Mouse (Mus musculus) spleen, adult 2 months (tissue): ENCODE data around the gene 1700016D06Rik.

Source experiments
- CTCF ChIP-seq: fragments of 200-500 bp; IDR thresholded peaks from 2 replicates; pipeline ENCODE4 v1.5.1; 2011; ENCODE audit warnings: mild to moderate bottlenecking, inconsistent platforms; ENCODE audit not compliant: insufficient read depth, insufficient read length, insufficient replicate concordance; ENCODE audit errors: extremely low read depth
- POLR2A ChIP-seq: fragments of 200-500 bp; IDR thresholded peaks from 2 replicates; pipeline ENCODE4 v1.6.1; 2011; ENCODE audit warnings: low read depth, low read length, inconsistent platforms

GRCm38 (mm10) chr8:11749472-11749871, 48.6 kb upstream of the 1700016D06Rik start:
- TF ChIP-seq CTCF, result no peak
- no peak for TF ChIP-seq POLR2A
